Mouse (Mus musculus) adipocyte (in vitro differentiated cells): ENCODE data around the gene St8sia1.

ENCODE experiments used
- DNase-seq: peaks from one replicate; pipeline ENCODE4 v3.0.0-alpha.2; 2016; ENCODE audit warnings: low spot score

St8sia1 gene

DNA sequence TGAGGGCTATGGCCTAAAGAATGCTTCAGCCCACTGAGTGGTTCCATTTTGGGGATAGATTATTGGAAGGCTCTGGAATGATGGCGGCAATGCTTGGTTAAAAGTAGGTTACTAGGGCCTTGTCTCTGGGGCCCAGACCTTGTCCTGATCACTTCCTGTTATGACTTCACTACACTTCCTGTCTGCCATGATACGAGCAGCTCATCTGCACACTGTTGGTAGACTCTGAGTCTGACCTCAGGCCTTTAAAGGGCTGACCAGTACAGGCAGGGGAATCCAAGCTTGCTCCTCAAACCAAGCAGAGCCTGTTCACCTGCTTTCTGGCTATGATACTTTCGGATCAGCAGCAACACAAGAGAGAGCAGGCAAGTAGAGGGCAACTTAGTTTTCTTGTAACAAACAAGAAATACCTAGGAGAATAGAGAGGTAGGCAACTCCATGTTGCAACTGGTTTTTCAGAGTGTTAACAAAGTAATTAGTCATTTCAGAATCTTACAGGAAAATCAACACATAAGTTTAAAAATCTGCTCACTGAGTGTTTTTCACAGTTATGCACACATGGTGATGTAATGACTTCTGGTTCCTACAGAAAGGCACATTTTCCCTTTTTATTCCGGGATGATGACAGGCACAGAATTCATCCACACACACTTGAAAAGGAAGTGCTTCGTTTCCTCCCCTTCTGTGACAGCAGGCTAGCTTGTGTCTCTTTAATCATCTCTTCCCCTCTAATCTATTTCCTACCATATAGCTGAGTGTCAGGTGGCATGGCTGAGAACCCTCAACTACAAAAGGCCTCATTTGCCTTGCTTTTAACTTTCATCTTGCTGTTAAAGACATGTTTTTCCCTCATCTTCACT is 55.1 kb downstream of the St8sia1 start:
- no peak for DNase-seq

GRCm38 (mm10) chr6:142908412-142908811 is 55.8 kb downstream of the St8sia1 start:
- no peak for DNase-seq

DNA sequence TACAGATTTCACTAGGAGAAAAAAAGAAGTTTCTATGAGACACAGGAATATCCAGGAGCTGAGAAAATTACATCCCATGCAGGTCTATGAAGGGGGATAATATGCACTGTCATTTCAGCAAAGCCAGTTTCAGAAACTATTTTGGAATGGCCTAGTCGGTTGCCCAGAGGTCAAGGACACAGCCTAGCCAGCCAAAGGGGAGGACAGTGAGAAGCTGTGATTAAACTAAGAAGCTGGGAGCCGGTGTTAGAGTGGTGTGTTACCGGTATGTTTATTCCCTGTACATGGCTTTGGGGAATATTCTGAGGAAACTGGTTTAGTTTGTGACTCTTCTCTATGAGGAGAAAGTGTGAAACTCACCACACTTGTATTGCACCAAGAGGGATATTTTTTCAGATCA is 68.9 kb downstream of the St8sia1 start:
- DNase-seq, result no peak

DNA sequence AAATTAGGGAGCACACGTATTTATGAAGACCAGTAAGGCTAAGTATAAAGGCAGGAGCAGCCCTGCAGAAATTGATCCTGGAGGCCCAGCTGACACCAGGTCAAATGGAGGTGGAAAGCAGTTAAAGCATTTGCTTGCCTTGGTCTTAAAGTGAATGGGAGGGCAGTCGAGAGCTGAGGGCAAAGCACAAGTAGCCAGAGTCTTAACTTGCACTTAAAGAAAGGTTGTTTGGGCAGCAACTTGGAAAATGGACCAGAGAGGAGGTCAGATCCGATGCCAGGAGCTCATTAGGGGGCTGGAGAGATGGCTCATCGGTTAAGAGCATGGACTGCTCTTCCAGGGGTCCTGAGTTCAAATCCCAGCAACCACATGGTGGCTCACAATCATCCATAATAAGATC is 70.5 kb downstream of the St8sia1 start:
- DNase-seq, result no peak

GRCm38 (mm10) chr6:142890321-142890720 is 73.9 kb downstream of the St8sia1 start:
- no peak for DNase-seq

- no peak for DNase-seq
Observed at GRCm38 (mm10) chr6:142888970-142889740, 75.1 kb downstream of the St8sia1 start.

- DNase-seq, result no peak
Observed at GRCm38 (mm10) chr6:142888346-142888745, 75.9 kb downstream of the St8sia1 start.

DNA sequence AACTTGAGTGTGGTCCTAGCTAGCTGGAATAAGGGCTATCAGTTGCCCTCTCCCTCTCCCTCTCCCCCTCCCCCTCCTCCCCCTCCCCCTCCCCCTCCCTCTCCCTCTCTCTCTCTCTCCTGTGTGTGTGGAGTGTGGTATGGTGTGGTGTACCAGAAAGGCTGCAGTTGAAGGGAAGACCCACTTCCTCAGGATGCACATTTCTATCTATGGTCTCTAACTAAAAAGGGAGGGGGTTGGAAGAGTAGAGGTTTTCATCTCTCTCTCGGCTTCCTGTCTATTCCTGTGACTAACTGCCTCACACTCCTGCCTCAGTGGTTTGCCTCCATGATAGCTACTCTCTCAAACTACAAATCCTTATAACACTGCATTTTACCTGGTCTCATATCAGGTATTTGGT is 76.9 kb downstream of the St8sia1 start:
- no peak for DNase-seq

DNA sequence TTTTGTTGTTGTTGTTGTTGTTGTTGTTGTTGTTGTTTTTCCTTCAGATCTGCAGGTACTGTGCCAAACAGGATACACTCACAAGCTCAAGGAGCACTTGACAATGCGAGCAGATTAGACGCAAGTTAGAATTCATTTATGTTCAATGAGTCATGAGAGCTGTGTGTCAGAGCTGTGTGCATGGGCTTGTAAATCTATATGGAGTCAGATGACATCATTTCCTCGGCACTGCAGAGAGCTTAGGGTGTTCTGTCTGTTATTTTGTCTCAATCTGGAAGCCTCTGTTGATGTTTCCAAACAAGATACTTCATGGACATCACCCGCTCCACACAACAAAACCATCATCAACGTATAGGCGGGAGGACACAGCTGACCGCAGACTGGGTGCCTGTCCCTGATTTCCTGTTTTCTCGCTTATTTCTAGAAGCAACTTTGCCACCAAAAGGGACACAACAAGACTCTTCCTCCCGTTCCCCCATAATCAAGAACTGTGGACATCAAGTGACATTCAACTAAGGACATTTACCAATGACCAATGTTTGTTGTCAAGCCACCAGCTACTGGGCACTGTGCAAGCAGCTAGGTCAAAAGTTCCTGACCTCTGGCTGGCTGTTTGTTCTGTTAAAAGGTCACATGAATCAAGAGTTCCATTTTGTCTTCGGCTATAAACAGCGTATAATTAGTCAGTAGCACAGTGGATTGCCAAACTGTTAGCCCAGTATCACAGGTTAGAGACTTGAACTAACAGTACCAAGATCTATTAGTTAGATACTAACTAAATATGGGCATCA is 78.7 kb downstream of the St8sia1 start:
- DNase-seq, result no peak

DNA sequence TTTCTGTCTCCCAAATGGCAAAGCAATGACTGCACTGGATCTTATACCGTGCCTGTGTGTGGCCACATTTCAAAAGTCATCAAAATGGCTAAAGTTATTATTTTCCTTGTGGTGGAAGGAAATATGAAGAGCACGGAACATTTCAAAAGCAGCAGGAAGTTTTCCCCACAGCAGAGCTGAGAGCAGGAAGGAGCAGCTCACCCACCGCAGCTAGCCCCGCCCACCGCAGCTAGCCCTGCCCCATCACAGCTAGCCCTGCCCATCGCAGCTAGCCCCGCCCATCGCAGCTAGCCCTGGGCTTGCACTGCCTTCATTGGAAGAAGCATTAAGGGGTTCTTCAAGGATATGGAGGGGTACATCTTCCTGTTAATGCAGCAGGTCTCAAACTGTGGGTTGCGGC is 80.1 kb downstream of the St8sia1 start:
- DNase-seq, result no peak

- DNase-seq, result no peak
Observed at GRCm38 (mm10) chr6:142880849-142881470, 83.3 kb downstream of the St8sia1 start.

DNA sequence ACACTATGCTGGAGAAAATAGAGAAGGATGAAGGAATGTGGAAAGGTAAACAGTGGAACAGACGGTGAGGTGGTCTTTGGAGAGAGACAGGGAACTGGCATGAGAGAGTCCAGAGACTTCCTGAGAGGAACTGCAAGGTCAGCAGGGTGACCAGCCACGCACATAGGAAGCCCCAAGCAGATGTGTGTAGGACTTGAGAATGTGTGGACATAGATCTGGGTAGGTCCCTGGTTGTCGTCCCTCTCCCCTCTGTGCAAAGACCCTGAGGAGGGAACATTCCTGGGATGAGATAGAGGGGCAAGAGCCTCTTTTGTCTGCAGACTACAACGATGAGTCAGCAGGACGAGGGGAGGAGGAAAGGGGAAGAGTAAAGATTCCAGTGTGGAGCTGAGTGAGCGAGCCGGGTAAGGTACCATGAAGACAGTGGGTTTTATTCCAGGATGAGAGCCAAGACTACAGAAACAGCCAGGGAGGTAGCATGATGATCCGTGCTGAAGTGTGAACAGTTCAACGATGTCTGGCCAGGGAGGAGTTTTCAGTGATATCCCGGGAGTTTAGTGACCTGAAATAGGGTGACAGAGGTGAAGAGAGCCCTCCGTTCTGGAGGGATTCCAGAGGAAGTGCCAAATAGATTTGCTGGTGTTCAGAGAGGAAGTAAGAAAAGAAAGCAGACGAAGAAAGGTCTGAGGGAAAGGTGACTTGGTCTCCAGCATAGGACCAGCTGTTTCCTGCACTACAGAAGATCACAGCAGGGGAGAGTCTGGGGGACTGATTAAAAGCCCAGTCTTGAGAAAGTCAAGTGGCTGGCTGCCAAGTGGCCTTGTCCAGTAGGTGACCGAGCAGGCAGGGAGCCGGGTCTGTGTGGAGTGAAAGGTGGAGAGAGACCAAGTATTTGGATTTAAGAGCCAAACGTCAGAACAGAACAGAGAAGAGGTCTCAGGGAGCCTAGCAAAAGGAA is 85.2 kb downstream of the St8sia1 start:
- DNase-seq, result no peak

- DNase-seq, result no peak
Observed at GRCm38 (mm10) chr6:142877221-142877620, 87.0 kb downstream of the St8sia1 start.

DNA sequence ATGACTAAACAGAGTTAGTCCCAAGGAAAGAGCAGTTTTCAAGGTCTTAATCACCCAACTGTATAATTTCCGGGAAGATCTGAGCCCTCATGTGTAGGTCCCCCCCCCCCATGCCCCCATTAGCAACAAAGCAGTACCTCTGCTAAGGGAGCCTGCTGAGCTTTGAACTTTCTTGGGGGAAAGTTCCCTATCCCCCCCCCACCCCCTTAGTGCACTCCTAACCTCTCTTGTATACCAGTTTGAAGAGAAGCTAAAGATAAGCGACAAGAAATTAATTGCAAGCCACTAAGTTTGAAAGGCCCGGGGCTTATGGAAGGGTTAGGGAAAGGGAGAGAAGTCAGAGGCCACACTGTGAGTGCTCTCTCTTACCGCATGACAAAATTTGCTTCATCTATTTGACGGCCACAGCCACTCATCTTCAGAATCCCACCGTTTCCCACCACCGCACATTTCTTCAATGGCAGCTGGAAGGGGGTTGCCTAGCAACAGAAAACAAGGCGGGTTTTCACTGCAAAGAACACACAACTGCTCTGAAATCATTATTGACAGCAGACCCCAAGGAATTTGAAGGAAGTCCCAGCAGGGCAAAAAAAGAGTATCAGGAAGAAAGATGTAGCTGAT is 87.9 kb downstream of the St8sia1 start:
- DNase-seq, result no peak

DNA sequence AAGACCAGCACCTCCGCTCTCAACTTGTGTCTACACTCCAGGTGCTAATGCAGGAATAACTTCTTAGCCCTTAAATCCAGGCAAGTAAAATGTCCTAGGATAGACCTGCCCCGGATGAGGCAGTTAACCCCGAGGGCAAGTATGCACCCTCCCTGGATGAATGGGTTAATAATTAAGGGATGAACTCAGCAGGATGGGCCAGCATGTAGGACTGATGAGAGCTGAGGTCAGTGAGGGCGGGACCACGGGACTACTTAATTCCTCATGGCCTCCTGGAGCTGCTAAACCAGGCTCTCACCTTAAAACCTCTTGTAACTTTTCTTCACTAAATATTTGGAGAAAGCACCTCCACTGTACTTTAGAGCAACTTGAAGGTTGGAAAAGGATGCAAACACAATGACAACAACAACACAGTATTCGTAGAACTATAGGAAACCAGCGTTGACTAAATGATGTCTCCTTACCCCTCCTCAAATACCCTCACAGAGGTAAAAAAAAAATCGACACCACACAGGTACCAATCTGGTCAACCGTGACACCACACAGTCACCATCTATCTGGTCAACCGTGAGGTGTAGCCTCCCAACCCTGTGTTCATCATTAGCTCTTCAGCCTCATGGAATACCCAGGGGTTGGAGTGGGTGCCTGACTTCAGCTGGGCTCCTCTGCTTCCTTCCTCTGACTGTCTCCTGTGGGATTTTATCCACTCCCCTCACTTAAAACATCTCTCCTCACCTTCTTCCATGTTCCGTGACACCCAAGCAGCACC is 90.3 kb downstream of the St8sia1 start:
- DNase-seq, result no peak

- no peak for DNase-seq
Observed at GRCm38 (mm10) chr6:142869715-142870422, 94.4 kb downstream of the St8sia1 start.

GRCm38 (mm10) chr6:142867471-142868055 is 96.7 kb downstream of the St8sia1 start:
- no peak for DNase-seq

DNA sequence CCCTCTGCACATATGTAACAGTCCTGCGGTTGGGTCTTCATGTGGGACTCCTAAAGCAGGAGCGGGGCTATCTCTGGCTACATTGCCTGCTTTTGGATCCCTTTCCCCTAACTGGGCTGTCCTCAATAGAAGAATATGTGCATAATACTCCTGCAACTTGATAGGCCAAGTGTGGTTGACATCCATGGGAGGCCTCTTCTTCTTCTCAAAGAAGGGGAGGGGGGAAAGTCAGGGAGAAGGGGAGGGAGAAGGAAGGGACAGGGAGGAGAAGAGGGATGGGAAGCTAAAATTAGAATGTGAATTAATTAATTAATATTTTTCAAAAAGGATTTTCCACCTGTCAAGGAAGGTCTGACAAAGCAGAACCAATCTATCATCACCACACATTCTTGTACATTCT is 97.2 kb downstream of the St8sia1 start:
- DNase-seq, result no peak

- DNase-seq, result no peak
Observed at GRCm38 (mm10) chr6:142865199-142865598, 99.1 kb downstream of the St8sia1 start.
